Mouse (Mus musculus) kidney, adult 2 months (tissue): ENCODE results near the gene Wdr81. TPM values are rescaled to one million over a fixed set of nuclear protein-coding genes. Genes with fewer than 3 reads are reported as not detected.

Source experiments
- DNase-seq: peaks from one replicate; pipeline ENCODE4 v3.0.0; 2021
- H3K27ac ChIP-seq: fragments of 200-500 bp; 2 replicates; pipeline ENCODE4 v1.5.1; 2012; ENCODE audit warnings: low read depth, low read length, control low read depth, inconsistent platforms; ENCODE audit not compliant: insufficient read depth
- H3K27me3 ChIP-seq: fragments of 200-500 bp; replicated peaks from 2 replicates; pipeline ENCODE4 v1.6.1; 2012; ENCODE audit warnings: mild to moderate bottlenecking, moderate library complexity, low read length, inconsistent platforms; ENCODE audit not compliant: control insufficient read depth, insufficient read depth
- H3K36me3 ChIP-seq: fragments of 200-500 bp; 2 replicates; pipeline ENCODE4 v1.6.1; 2012; ENCODE audit warnings: mild to moderate bottlenecking, moderate library complexity, low read length, inconsistent platforms; ENCODE audit not compliant: control insufficient read depth, insufficient read depth
- H3K4me1 ChIP-seq: fragments of 200-500 bp; 2 replicates; pipeline ENCODE4 v1.6.1; 2011; ENCODE audit warnings: low read length; ENCODE audit not compliant: control insufficient read depth, insufficient read depth
- H3K4me3 ChIP-seq: fragments of 200-500 bp; 2 replicates; pipeline ENCODE4 v1.5.1; 2011; ENCODE audit warnings: mild to moderate bottlenecking, low read depth, low read length, control low read depth; ENCODE audit not compliant: insufficient read depth
- CTCF ChIP-seq: fragments of 200-500 bp; conservative IDR thresholded peaks from 2 replicates; pipeline ENCODE4 v1.5.1; 2011; ENCODE audit warnings: low read depth, mild to moderate bottlenecking, control low read depth, low read length, moderate library complexity, mixed read lengths; ENCODE audit not compliant: insufficient read depth, insufficient read length
- POLR2A ChIP-seq: fragments of 200-500 bp; IDR thresholded peaks from one replicate; pipeline ENCODE4 v1.6.1; 2011; ENCODE audit warnings: low read depth, low read length, control low read depth
- WGBS: fragments of 180-500 bp; shearing (Covaris S2); methylation state at CpG from one replicate; pipeline ENCODE4 v1.1.7; 2018; 5-methylcytosine and 5-hydroxymethylcytosine counted together
- polyA plus RNA-seq: library from polyadenylated mRNA; depleted of rRNA; stranded (reverse); fragments of >200 nt; gene quantifications from 2 replicates; pipeline ENCODE4 v1.2.3, GENCODE M21; 2012

Wdr81 gene
- polyA plus RNA-seq, 1 experiment, result 17.7 TPM

DNA sequence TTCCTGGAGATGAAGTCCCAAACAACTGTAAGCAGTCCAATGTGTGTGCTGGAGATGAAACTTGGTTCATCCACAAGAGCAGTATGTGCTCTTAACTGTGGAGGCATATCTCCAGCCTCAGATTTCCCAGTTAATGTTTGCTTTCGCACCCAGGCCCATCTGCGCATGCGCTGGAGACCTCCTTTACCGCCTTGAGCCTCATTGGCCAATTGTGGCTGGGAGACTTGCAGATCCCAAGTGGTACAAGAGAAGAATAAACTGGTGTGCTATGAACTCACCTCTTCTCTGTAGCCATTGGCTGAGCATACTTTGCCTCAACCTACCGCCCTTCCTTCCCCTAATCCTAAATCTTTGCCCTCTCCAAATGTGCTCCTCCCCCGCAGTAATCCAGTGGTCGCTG lies 18.9 kb upstream of the Wdr81 start:
- H3K4me3 ChIP-seq, result no peak overlapping the region
- H3K27ac ChIP-seq, result no peak overlapping the region
- no peaks in the 10 kb centered on the region for H3K27me3 ChIP-seq
- 0 out of 2 replicates have a peak, but pooled peaks cover 5% of the 10 kb centered on the region for H3K4me1 ChIP-seq
- no peaks in the 10 kb centered on the region for H3K36me3 ChIP-seq
- WGBS, result 75% methylated on average over 7 of the region's 7 CpGs
- TF ChIP-seq POLR2A, result no peak
- no peak for TF ChIP-seq CTCF
- DNase-seq, result no peak

DNA sequence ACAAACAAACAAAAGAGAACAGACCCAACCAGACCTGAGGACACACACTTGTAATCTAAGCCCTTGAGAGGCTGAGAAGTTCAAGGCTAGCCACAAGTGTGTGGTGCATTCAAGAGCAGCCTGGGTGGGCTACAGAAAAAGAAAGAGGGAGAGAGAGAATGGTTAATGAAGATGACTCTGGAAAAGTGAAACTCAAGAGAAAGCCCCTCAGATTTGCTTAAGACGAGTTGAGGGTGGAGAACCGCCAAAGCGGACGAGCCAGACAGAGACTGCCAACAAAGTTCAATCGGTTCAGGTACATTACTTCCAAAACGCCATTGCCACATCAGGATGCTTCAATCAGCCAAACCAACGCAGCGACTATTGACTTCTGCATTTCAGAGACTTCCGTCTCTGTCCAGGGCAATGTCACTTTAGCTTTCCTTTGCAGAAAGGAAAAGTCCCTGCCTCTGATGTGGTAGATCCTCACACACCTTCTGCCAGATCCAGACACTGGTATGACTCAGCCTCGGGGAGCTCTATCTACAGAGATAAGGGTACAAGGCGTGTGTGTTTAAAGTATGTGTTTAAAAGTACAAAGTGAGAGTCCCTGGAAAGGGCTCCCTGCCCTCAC lies 18.1 kb upstream of the Wdr81 start:
- no peak overlapping the region for H3K4me3 ChIP-seq
- TF ChIP-seq CTCF (no peak), POLR2A (no peak)
- H3K27ac ChIP-seq, result no peak overlapping the region
- whole genome bisulfite sequencing, result 78% methylated on average over 11 of the region's 11 CpGs
- H3K4me1 ChIP-seq, result peaks cover 10% of the 10 kb centered on the region; the same call in 1 of the 2 replicates
- DNase-seq, result no peak
- H3K27me3 ChIP-seq, result no peaks in the 10 kb centered on the region
- H3K36me3 ChIP-seq, result no peaks in the 10 kb centered on the region

DNA sequence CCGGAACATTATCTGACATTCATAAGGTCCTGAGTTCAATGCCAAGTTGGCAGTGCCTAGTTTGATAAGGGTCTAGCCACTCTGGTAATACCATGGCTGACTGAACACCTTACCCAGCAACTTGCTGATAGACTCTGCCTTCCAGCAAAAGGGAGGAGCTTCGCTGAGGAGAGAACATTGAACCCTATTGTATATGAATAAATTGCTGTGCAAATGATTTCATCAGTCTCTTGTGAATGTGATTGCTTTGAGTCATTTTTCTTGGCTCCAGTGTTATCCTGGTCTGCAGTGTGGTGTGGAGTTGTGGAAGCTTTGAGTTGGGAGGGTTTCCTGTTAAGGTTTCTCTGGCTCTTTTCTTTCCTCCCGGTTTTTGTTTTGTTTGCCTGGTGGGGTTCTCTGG lies 16.2 kb upstream of the Wdr81 start:
- DNase-seq, result no peak
- 86% methylated on average over 3 of the region's 3 CpGs for WGBS
- no peak for TF ChIP-seq POLR2A
- TF ChIP-seq CTCF, result no peak
- H3K27ac ChIP-seq, result no peak overlapping the region
- peaks cover 6% of the 10 kb centered on the region; the same call in 1 of the 2 replicates for H3K36me3 ChIP-seq
- no peaks in the 10 kb centered on the region for H3K27me3 ChIP-seq
- no peak overlapping the region for H3K4me3 ChIP-seq
- H3K4me1 ChIP-seq, result peaks cover 13% of the 10 kb centered on the region; the same call in 1 of the 2 replicates

DNA sequence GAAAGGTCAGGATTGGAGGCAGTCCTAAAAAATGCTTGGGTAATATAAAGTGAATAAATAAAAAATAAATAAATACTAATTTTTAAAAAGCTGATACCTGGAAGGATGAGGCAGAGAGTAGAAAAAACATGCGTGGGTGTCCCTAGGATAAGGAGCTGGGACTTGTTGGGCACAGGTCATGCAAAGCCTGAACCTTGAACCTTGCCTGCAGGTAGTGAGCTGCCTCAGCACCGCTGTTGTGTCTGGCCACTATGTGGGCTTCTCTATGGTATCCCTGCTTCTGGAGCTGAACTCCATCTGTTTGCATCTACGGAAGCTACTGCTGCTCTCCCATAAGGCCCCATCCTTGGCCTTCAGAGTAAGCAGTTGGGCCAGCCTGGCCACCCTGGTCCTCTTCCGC lies 14.7 kb upstream of the Wdr81 start:
- TF ChIP-seq CTCF, result no peak
- H3K27me3 ChIP-seq, result no peaks in the 10 kb centered on the region
- H3K27ac ChIP-seq, result no peak overlapping the region
- H3K36me3 ChIP-seq, result peaks cover 16% of the 10 kb centered on the region
- H3K4me3 ChIP-seq, result no peak overlapping the region
- peak; percentile 55 for DNase-seq
- peaks cover 20% of the 10 kb centered on the region; the same call in 1 of the 2 replicates for H3K4me1 ChIP-seq
- WGBS, result 73% methylated on average over 4 of the region's 4 CpGs

GRCm38 (mm10) chr11:75468410-75468809 lies 13.9 kb upstream of the Wdr81 start:
- H3K27me3 ChIP-seq, result no peaks in the 10 kb centered on the region
- no peak for TF ChIP-seq CTCF
- TF ChIP-seq POLR2A, result no peak
- H3K4me3 ChIP-seq, result no peak overlapping the region
- WGBS, result 47% methylated on average over 7 of the region's 7 CpGs
- H3K4me1 ChIP-seq, result peaks cover 23% of the 10 kb centered on the region
- no peak overlapping the region for H3K27ac ChIP-seq
- H3K36me3 ChIP-seq, result peaks cover 16% of the 10 kb centered on the region
- peak; percentile 59 for DNase-seq

GRCm38 (mm10) chr11:75467512-75468215 lies 13.1 kb upstream of the Wdr81 start:
- no peak for TF ChIP-seq POLR2A
- no peak for TF ChIP-seq CTCF
- DNase-seq, result peak; percentile 80
- no peak overlapping the region for H3K27ac ChIP-seq

DNA sequence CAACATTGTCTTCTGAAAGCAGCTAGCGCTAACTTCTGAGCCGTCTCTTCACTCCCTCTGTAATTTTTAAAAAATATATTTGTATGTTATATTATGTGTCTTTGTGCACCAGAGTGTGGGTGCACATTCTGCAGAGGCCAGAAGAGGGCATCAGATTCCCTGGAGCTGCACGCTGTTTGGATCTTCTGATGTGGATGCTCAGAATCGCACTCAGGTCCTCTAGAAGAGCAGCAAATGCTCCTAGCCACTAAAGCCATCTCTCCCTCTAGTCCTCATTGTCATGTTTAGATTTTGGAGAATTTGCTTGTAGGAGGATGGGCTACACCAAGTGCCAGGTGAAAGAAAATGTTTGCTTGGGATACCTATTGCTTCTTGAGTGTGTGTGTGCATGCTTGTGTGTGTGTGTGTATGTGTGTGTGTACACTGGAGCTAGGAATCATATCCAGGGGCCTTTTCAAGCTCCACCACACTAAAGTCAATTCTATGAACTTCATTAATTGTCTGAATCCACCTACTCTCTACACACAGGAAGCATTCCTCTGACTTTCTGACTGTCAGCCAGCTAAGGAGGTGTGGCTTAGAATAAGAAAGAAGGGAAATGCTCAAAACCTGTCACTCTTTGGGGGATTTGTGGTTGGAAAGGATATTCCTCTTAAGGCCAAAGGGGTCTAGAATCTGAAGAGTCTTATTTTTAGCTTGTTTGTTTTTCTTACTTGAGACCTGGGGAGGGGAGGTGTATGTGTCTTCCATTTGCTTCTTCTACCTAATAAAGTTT lies 12.4 kb upstream of the Wdr81 start:
- 97% methylated on average over 4 of the region's 4 CpGs for WGBS
- TF ChIP-seq CTCF (peak; percentile 34; the same call in 1 of the 2 replicates), POLR2A (peak; percentile 10)

More at GRCm38 (mm10) chr11:75467512-75468215, 13.1 kb upstream of the Wdr81 start:
- 18% methylated on average over 19 of the region's 19 CpGs for WGBS
- H3K4me1 ChIP-seq, result peaks cover 27% of the 10 kb centered on the region
- peaks cover 16% of the 10 kb centered on the region for H3K36me3 ChIP-seq
- no peaks in the 10 kb centered on the region for H3K27me3 ChIP-seq
- peak overlapping the region; percentile 34 for H3K4me3 ChIP-seq

More for the DNA sequence above, 12.4 kb upstream of the Wdr81 start:
- peaks cover 27% of the 10 kb centered on the region for H3K4me1 ChIP-seq
- no peak overlapping the region for H3K4me3 ChIP-seq
- no peak for DNase-seq
- H3K36me3 ChIP-seq, result peaks cover 16% of the 10 kb centered on the region
- no peak overlapping the region for H3K27ac ChIP-seq
- H3K27me3 ChIP-seq, result no peaks in the 10 kb centered on the region
